Mouse (Mus musculus): ENCODE results near the gene Exosc5. TPM values are rescaled to one million over a fixed set of nuclear protein-coding genes. Genes with fewer than 3 reads are reported as not detected.

Gene Exosc5
- polyA plus RNA-seq, 1 experiment, result 53.7 TPM

DNA sequence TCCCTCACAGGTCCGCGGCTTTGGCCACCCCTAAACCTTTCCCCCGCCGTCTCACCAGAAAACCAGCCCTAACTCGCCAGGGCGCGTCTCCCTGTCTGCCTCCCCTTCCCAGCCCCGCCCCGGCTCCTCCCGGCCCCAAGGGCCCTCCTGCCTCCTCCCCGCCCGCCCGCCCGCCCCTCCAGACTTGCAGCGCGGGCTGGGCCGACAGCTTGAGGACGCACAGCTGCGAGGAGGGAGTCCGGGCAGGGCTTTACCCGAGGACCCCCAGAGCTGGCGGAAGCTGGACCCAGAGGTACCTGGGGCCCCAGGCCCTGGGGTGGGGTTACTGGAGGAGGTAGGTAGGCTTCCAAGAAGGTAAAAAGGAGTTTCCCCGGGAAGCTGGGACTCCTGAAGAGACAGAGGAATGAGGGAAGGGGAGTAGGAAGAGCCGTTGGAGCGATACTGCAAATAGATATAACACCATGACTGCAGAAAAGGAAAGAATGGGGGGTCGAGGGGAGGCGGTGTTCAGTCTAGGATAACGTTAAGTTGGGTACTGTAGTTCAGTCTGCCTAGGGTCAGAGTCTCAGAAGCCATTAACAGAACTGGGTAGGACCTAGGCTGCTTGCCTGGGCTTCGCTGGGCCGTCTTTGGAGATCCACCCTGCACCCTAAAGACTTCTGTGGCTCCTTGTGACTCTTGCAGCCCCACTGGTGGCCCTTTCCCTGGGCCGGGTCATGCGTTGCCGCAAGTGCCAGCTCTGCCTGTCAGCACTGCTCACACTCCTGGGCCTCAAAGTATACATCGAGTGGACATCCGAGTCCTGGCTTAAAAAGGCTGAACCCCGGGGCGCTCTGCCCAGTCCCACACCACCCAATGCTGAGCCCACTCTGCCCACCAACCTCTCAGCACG is 31.3 kb upstream of the Exosc5 start:
- no peaks in the 10 kb centered on the region for H3K4me1 ChIP-seq (ENCODE audit: control insufficient read depth, insufficient read depth, low read length)
- no peak for TF ChIP-seq POLR2A (IDR thresholded peaks at IDR 0.05; ENCODE audit: insufficient read depth, low read length)
- 0 out of 2 replicates have a peak, but pooled peaks have one; percentile 18 for TF ChIP-seq EP300 (IDR thresholded peaks at IDR 0.05; ENCODE audit: insufficient read depth, low read depth, low read length)
- TF ChIP-seq CTCF (IDR thresholded peaks at IDR 0.05; ENCODE audit: low read depth, low read length), result no peak
- no peak overlapping the region for H3K27ac ChIP-seq (ENCODE audit: insufficient read depth, low read length)
- H3K4me3 ChIP-seq (ENCODE audit: low read depth, low read length), result peak overlapping the region; percentile 24
- peak overlapping the region; percentile 39 for H3K9ac ChIP-seq (ENCODE audit: low read depth, poor library complexity, severe bottlenecking)
- H3K27me3 ChIP-seq (ENCODE audit: control insufficient read depth, insufficient read depth, low read length, poor library complexity, severe bottlenecking), result no peaks in the 10 kb centered on the region
- no peaks in the 10 kb centered on the region for H3K9me3 ChIP-seq (replicated peaks; ENCODE audit: control insufficient read depth, insufficient read depth, low read length, poor library complexity, severe bottlenecking)
- H3K36me3 ChIP-seq (ENCODE audit: control insufficient read depth, insufficient read depth, low read length, poor library complexity, severe bottlenecking), result no peaks in the 10 kb centered on the region; the same call in 1 of the 2 replicates

DNA sequence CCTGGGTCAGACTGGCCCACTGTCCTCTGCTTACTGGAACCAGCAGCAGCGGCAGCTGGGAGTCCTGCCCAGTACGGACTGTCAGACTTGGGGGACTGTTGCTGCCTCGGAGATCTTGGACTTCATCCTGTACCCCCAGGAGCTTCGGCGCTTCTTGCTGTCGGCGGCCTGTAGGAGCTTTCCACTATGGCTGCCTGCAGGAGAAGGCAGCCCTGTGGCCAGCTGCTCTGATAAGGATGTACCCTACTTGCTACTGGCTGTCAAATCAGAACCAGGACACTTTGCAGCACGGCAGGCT is 30.7 kb upstream of the Exosc5 start:
- H3K27ac ChIP-seq (ENCODE audit: insufficient read depth, low read length), result no peak overlapping the region
- H3K4me3 ChIP-seq (ENCODE audit: low read depth, low read length), result no peak overlapping the region
- TF ChIP-seq EP300 (IDR thresholded peaks at IDR 0.05; ENCODE audit: insufficient read depth, low read depth, low read length) (no peak), CTCF (IDR thresholded peaks at IDR 0.05; ENCODE audit: low read depth, low read length) (no peak), POLR2A (IDR thresholded peaks at IDR 0.05; ENCODE audit: insufficient read depth, low read length) (no peak)
- H3K9ac ChIP-seq (ENCODE audit: low read depth, poor library complexity, severe bottlenecking), result no peak overlapping the region
- no peaks in the 10 kb centered on the region for H3K9me3 ChIP-seq (replicated peaks; ENCODE audit: control insufficient read depth, insufficient read depth, low read length, poor library complexity, severe bottlenecking)
- no peaks in the 10 kb centered on the region; the same call in 1 of the 2 replicates for H3K36me3 ChIP-seq (ENCODE audit: control insufficient read depth, insufficient read depth, low read length, poor library complexity, severe bottlenecking)
- H3K4me1 ChIP-seq (ENCODE audit: control insufficient read depth, insufficient read depth, low read length), result no peaks in the 10 kb centered on the region
- H3K27me3 ChIP-seq (ENCODE audit: control insufficient read depth, insufficient read depth, low read length, poor library complexity, severe bottlenecking), result no peaks in the 10 kb centered on the region

GRCm38 (mm10) chr7:25632679-25633078 is 26.3 kb upstream of the Exosc5 start:
- Histone ChIP-seq H3K27ac (ENCODE audit: insufficient read depth, low read length) (no peak overlapping the region), H3K4me1 (ENCODE audit: control insufficient read depth, insufficient read depth, low read length) (no peaks in the 10 kb centered on the region), H3K9me3 (replicated peaks; ENCODE audit: control insufficient read depth, insufficient read depth, low read length, poor library complexity, severe bottlenecking) (no peaks in the 10 kb centered on the region), H3K27me3 (ENCODE audit: control insufficient read depth, insufficient read depth, low read length, poor library complexity, severe bottlenecking) (no peaks in the 10 kb centered on the region), H3K9ac (ENCODE audit: low read depth, poor library complexity, severe bottlenecking) (no peak overlapping the region), H3K36me3 (ENCODE audit: control insufficient read depth, insufficient read depth, low read length, poor library complexity, severe bottlenecking) (no peaks in the 10 kb centered on the region), H3K4me3 (ENCODE audit: low read depth, low read length) (no peak overlapping the region)
- TF ChIP-seq EP300 (IDR thresholded peaks at IDR 0.05; ENCODE audit: insufficient read depth, low read depth, low read length) (no peak), POLR2A (IDR thresholded peaks at IDR 0.05; ENCODE audit: insufficient read depth, low read length) (no peak), CTCF (IDR thresholded peaks at IDR 0.05; ENCODE audit: low read depth, low read length) (no peak)

DNA sequence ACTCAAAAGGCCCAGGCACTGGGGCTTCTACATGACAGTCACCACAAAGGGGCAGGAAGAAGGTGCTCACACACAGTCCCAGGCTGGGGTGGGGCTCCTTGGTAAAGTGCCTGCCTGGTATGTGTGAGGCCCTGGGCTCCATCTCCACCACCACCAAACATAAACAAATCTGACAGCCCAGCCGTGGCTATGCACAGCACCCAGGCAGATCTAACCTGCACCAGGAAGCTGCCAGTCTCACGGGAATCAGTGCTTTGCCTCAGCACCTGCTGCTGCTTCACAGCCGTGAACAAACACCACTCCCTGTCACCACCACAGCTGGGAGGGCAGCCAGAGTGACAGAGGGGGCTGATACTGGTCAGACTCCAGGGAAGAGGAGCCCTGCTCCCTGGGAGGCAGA is 22.6 kb upstream of the Exosc5 start:
- Histone ChIP-seq H3K4me1 (ENCODE audit: control insufficient read depth, insufficient read depth, low read length) (no peaks in the 10 kb centered on the region), H3K27me3 (ENCODE audit: control insufficient read depth, insufficient read depth, low read length, poor library complexity, severe bottlenecking) (no peaks in the 10 kb centered on the region), H3K4me3 (ENCODE audit: low read depth, low read length) (no peak overlapping the region), H3K36me3 (ENCODE audit: control insufficient read depth, insufficient read depth, low read length, poor library complexity, severe bottlenecking) (no peaks in the 10 kb centered on the region), H3K9ac (ENCODE audit: low read depth, poor library complexity, severe bottlenecking) (no peak overlapping the region), H3K27ac (ENCODE audit: insufficient read depth, low read length) (no peak overlapping the region), H3K9me3 (replicated peaks; ENCODE audit: control insufficient read depth, insufficient read depth, low read length, poor library complexity, severe bottlenecking) (no peaks in the 10 kb centered on the region)
- TF ChIP-seq CTCF (IDR thresholded peaks at IDR 0.05; ENCODE audit: low read depth, low read length), result no peak
- no peak for TF ChIP-seq EP300 (IDR thresholded peaks at IDR 0.05; ENCODE audit: insufficient read depth, low read depth, low read length)
- no peak for TF ChIP-seq POLR2A (IDR thresholded peaks at IDR 0.05; ENCODE audit: insufficient read depth, low read length)

GRCm38 (mm10) chr7:25637099-25637498 is 21.9 kb upstream of the Exosc5 start:
- Histone ChIP-seq H3K9ac (ENCODE audit: low read depth, poor library complexity, severe bottlenecking) (no peak overlapping the region), H3K36me3 (ENCODE audit: control insufficient read depth, insufficient read depth, low read length, poor library complexity, severe bottlenecking) (no peaks in the 10 kb centered on the region), H3K9me3 (replicated peaks; ENCODE audit: control insufficient read depth, insufficient read depth, low read length, poor library complexity, severe bottlenecking) (no peaks in the 10 kb centered on the region), H3K4me3 (ENCODE audit: low read depth, low read length) (no peak overlapping the region), H3K27ac (ENCODE audit: insufficient read depth, low read length) (no peak overlapping the region), H3K27me3 (ENCODE audit: control insufficient read depth, insufficient read depth, low read length, poor library complexity, severe bottlenecking) (no peaks in the 10 kb centered on the region), H3K4me1 (ENCODE audit: control insufficient read depth, insufficient read depth, low read length) (no peaks in the 10 kb centered on the region)
- no peak for TF ChIP-seq POLR2A (IDR thresholded peaks at IDR 0.05; ENCODE audit: insufficient read depth, low read length)

- Histone ChIP-seq H3K36me3 (ENCODE audit: control insufficient read depth, insufficient read depth, low read length, poor library complexity, severe bottlenecking) (no peaks in the 10 kb centered on the region), H3K9me3 (replicated peaks; ENCODE audit: control insufficient read depth, insufficient read depth, low read length, poor library complexity, severe bottlenecking) (no peaks in the 10 kb centered on the region), H3K4me1 (ENCODE audit: control insufficient read depth, insufficient read depth, low read length) (peaks cover 2% of the 10 kb centered on the region), H3K9ac (ENCODE audit: low read depth, poor library complexity, severe bottlenecking) (no peak overlapping the region), H3K27me3 (ENCODE audit: control insufficient read depth, insufficient read depth, low read length, poor library complexity, severe bottlenecking) (no peaks in the 10 kb centered on the region), H3K4me3 (ENCODE audit: low read depth, low read length) (no peak overlapping the region), H3K27ac (ENCODE audit: insufficient read depth, low read length) (no peak overlapping the region)
- no peak for TF ChIP-seq CTCF (IDR thresholded peaks at IDR 0.05; ENCODE audit: low read depth, low read length)
- no peak for TF ChIP-seq EP300 (IDR thresholded peaks at IDR 0.05; ENCODE audit: insufficient read depth, low read depth, low read length)
- TF ChIP-seq POLR2A (IDR thresholded peaks at IDR 0.05; ENCODE audit: insufficient read depth, low read length), result no peak
These were observed 19.2 kb upstream of the Exosc5 start for GRCm38 (mm10) chr7:25639754-25640153.

Data from ES-Bruce4 (cell line).